Mouse (Mus musculus) gastrocnemius, postnatal 10 days (tissue): ENCODE measurements at regions not wholly inside any gene's neighbourhood (a gene's known extent, or its start where the extent isn't known, plus 50 kb on each side); places are given as distances from the start of the nearest gene placed in this dataset.
A peak's percentile ranks its signal among the peaks of the same experiment; 100 is the strongest.

ENCODE experiments used
- DNase-seq: peaks from one replicate; pipeline ENCODE4 v3.0.0; 2021; ENCODE audit warnings: mixed read lengths

GRCm38 (mm10) chr1:105206216-105206615 is 150.3 kb downstream of the Rnf152 start:
- no peak for DNase-seq

GRCm38 (mm10) chr1:105199305-105199704 is 157.2 kb downstream of the Rnf152 start:
- no peak for DNase-seq

DNA sequence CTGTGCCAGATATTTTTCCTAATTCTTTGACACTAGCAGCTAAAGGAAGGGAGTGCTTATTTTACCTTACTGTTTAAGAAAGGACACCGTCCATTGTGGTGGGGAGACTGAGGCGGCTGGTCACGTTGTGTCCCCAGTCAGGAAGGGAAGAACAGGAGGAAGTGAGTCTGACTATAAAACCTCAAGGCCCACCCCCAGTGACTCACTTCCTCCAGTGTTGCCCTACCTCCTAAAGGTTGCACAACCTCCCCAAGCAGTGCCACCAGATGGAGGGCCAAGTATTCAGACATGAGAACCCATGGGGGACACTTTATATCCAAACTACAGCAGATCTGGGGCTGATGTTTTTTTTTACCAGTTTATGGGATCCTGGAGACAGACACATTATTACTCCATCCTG is 165.4 kb downstream of the Rnf152 start:
- DNase-seq, result no peak

DNA sequence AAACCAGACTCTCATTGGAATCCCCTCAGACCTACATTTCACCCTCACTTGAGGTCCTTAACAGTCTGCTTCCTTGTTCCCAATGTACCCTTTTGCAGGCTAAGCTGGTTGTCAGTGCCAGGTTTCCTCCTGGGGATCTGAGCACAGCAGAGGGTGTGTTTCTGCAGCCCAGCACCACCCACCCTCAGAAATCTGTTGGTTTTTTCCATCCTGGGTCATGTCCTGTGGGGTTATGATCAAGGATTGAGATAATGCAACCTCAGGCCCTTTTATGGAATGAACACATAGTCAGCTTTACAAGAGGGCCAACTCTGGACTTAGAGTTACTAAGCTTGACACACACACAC is 167.6 kb downstream of the Rnf152 start:
- no peak for DNase-seq

GRCm38 (mm10) chr1:105188210-105188919 is 168.1 kb downstream of the Rnf152 start:
- DNase-seq, result no peak

DNA sequence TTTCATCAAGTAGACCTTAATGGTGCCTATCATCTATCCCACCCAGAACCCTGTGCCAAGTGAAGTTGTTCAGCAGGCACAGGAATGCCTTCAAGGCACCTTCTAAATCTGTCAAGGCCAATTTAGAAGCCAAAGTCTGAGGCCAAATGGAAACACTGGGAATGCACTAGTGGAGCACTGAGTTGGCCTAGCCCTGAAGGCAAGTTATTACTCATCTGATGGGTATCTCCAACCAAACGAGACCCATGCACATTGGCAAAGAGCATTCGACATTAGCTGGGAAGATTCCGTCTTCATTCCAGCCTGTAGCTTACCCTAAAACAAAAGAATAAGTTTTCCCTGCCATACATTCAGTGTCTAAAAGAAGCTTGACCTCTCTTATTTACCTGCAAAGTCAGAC is 172.0 kb downstream of the Rnf152 start:
- DNase-seq, result no peak

- peak; percentile 80 for DNase-seq
Observed at GRCm38 (mm10) chr1:105179371-105179823, 177.1 kb downstream of the Rnf152 start.

DNA sequence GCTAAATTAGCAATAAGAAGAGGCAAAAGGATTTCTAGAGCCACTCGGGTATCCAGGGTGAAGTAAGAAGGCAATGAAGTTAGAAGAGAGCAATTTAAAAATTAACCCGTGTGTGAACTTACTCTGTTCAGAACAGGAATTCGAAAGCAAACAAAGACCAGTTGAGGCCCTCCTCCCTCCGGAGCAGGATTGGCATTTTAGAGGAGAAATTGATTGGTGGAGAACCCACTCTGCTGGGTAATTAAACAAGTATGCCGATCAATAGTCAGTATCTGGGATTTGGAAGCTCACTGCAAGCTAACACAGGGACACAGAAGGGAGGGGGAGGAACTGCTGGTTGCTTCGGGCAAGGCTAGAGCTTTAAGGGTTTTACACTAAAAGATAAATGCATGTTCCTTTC is 177.7 kb downstream of the Rnf152 start:
- no peak for DNase-seq

DNA sequence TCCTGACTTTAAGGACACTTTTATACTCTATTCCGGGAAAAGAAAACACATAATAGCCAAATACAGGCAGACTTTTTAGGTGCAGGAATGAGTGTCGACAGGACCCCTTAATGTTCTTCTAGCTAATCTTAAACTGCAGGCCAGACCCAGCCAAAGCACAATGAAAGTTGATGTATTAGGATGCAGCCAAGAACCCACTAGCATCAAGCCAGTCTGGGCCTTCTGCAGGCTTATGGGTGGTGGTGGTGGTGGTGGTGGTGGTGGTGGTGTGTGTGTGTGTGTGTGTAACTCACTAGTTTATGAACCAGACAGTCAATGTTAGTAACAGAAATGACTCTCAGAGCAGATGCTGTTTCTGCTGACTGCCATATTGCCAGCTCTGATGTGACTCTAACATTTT is 178.6 kb downstream of the Rnf152 start:
- no peak for DNase-seq

- DNase-seq, result no peak
Observed at GRCm38 (mm10) chr1:105177015-105177762, 179.3 kb downstream of the Rnf152 start.

GRCm38 (mm10) chr1:105170979-105171378 is 185.5 kb downstream of the Rnf152 start:
- no peak for DNase-seq

DNA sequence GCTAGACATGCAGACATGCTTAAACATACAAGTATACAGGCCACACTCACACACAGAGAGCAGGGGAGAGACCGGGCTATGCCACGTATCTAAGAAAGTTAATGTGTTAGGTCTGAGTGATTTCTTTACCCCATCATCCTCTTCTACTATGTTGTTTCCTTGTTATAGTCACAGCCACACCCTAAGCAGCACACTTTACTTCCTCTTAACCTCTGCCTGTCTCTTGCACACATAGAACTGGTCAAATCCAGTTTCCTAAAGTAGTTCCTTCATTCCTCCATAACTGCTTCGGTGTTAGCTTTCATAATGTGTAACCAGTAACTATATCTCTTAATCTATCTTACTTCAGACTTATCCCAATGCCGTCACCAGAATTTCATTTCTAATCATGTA is 186.4 kb downstream of the Rnf152 start:
- no peak for DNase-seq

- DNase-seq, result no peak
Observed at GRCm38 (mm10) chr1:105169455-105170113, 186.9 kb downstream of the Rnf152 start.

DNA sequence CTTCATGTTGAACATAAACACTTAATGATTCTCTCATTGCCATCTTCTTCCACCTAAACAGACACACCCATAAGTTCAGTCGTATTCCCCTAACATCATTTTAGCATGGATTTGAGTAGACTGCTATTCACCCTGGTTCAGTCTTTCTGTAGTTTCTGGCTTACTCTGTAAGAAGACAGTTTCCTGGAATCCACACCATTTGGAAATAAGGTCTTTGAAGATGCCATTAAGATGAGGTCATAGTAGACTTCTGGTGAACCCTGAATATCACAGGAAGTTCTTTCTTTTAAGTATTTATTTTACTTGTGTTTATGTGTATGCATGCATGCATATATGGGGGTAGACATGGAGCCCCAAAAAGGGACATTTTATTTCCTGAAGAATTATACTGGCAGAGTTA is 187.7 kb downstream of the Rnf152 start:
- no peak for DNase-seq

DNA sequence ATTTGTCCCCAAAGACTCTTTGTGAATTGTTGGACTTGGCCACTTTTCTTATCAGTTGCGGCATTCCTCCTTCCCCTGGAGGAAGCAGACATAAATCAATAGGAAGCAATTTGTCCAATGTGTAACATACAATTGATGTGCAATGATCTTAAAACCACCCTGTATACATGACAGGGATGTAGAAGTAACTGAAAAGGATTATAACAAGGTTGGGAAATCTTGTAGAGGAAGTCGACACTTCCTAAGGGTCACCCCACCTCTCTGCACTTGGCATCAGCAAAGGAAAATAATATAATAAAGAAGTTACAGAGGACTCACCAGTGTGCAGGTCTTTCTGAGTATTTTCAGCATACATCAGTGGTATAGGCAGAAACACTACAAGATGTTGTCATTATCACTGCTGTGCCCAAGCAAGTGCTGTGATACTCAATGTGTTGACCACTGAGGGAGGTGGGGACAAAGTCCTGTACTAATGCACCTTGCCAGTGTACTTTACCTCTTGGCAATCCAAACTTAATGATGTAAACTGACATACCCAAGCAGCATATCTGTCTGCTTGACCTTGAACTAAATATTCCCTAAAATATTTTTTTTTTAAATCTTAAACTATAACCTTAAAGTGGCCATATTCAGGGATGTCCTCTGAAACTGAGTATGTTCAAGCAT is 198.9 kb downstream of the Rnf152 start:
- DNase-seq, result no peak

- DNase-seq, result no peak
Observed at GRCm38 (mm10) chr1:105152175-105152828, 204.2 kb downstream of the Rnf152 start.

GRCm38 (mm10) chr1:105151466-105151846 is 205.1 kb downstream of the Rnf152 start:
- no peak for DNase-seq

- DNase-seq, result no peak
Observed at GRCm38 (mm10) chr1:105150624-105151465, 205.7 kb downstream of the Rnf152 start.

DNA sequence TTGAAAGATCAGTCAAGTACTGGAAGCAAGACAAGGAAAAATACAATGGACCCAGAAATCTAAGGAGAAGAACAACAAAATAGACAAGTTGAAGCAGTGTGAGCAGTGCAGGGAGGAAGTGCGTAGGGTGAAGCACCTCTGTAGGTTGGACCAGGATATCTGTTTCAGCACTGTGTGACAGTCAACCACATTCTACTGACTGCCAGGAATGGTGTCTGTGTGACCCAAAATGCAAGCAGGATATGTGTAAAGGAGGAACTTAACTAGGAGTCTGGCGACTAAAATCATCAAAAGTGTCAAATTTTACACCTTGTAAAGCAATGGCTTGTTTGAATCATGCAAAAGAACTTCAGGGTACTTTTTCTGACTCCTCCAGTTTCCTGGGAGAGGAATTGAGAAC is 207.7 kb downstream of the Rnf152 start:
- DNase-seq, result no peak

GRCm38 (mm10) chr1:105148048-105148447 is 208.5 kb downstream of the Rnf152 start:
- DNase-seq, result no peak

GRCm38 (mm10) chr1:105123936-105124335 is 232.6 kb downstream of the Rnf152 start:
- no peak for DNase-seq
